Mouse (Mus musculus) lung, embryonic 16.5 days (tissue): ENCODE measurements around the gene Vmn2r8. TPM values are rescaled to one million over a fixed set of nuclear protein-coding genes. Genes with fewer than 3 reads are reported as not detected.
"Not testable (repeated sequence)": the region's sequence is repeated elsewhere in the genome, so short reads cannot be mapped to it uniquely, and the experiment has no call there.

Experiments
- ATAC-seq: fragments of 200-750 bp; cut with Nextera tagmentation; 2 replicates; pipeline ENCODE4 v1.8.0; 2017; ENCODE audit warnings: low read depth, mild to moderate bottlenecking, moderate library complexity
- H3K27ac ChIP-seq: fragments of 300-500 bp; sonication (generic); 2 replicates; pipeline ENCODE4 v1.5.1; 2014; ENCODE audit warnings: mild to moderate bottlenecking, control low read depth, low read length
- H3K27me3 ChIP-seq: fragments of 300-500 bp; sonication (generic); 2 replicates; pipeline ENCODE4 v1.6.1; 2014; ENCODE audit warnings: low read depth, low read length, mixed read lengths; ENCODE audit not compliant: control insufficient read depth, insufficient read depth
- H3K36me3 ChIP-seq: fragments of 300-500 bp; sonication (generic); 2 replicates; pipeline ENCODE4 v1.6.1; 2014; ENCODE audit warnings: low read length; ENCODE audit not compliant: control insufficient read depth, insufficient read depth
- H3K4me1 ChIP-seq: fragments of 300-500 bp; sonication (generic); replicated peaks from 2 replicates; pipeline ENCODE4 v1.6.1; 2014; ENCODE audit warnings: low read length, mixed read lengths; ENCODE audit not compliant: control insufficient read depth, insufficient read depth
- H3K4me2 ChIP-seq: fragments of 300-500 bp; sonication (generic); 2 replicates; pipeline ENCODE4 v1.6.1; 2014; ENCODE audit warnings: low read depth, low read length, control low read depth
- H3K4me3 ChIP-seq: fragments of 300-500 bp; sonication (generic); 2 replicates; pipeline ENCODE4 v1.5.1; 2014; ENCODE audit warnings: mild to moderate bottlenecking, low read length, control low read depth
- H3K9ac ChIP-seq: fragments of 300-500 bp; sonication (generic); 2 replicates; pipeline ENCODE4 v1.6.1; 2014; ENCODE audit warnings: low read length, control low read depth
- H3K9me3 ChIP-seq: fragments of 300-500 bp; sonication (generic); 2 replicates; pipeline ENCODE4 v1.6.1; 2016; ENCODE audit warnings: low read length; ENCODE audit not compliant: control insufficient read depth
- WGBS: fragments of 180-500 bp; shearing (Covaris S2); extraction: QIAGEN DNeasy Blood & Tissue Kit; methylation state at CpG from one replicate; pipeline ENCODE4 v1.1.7; 2014; 5-methylcytosine and 5-hydroxymethylcytosine counted together
- polyA plus RNA-seq: library from polyadenylated mRNA; unstranded; fragments of >200 nt; fragmentation: Nextera tagmentation; extraction: Ambion mirVana; gene quantifications from 2 replicates; pipeline ENCODE4 v1.2.1, GENCODE M21; 2015

Vmn2r8 gene
- polyA plus RNA-seq, result not detected in 2 replicates

- H3K9me3 ChIP-seq, H3K4me2 ChIP-seq, H3K9ac ChIP-seq, H3K4me3 ChIP-seq, H3K27ac ChIP-seq, ATAC-seq, H3K36me3 ChIP-seq, H3K4me1 ChIP-seq, H3K27me3 ChIP-seq: not testable (repeated sequence)
- WGBS, result 72% methylated on average over 2 of the region's 2 CpGs
Measured at GRCm38 (mm10) chr5:108808750-108809149, at the start of gene Vmn2r8. TSS of gene Vmn2r8 (minus strand) at chr5:108808850.

GRCm38 (mm10) chr5:108852501-108852900, 43.9 kb upstream of the Vmn2r8 start, which contains the start of gene Vmn2r9:
TSS of gene Vmn2r9 (minus strand) at chr5:108852601.
- H3K27me3 ChIP-seq, H3K4me2 ChIP-seq, H3K36me3 ChIP-seq, H3K9ac ChIP-seq, H3K27ac ChIP-seq, H3K4me1 ChIP-seq, ATAC-seq, H3K4me3 ChIP-seq, H3K9me3 ChIP-seq: not testable (repeated sequence)
- WGBS, result 55% methylated on average over 1 of the region's 1 CpGs

DNA sequence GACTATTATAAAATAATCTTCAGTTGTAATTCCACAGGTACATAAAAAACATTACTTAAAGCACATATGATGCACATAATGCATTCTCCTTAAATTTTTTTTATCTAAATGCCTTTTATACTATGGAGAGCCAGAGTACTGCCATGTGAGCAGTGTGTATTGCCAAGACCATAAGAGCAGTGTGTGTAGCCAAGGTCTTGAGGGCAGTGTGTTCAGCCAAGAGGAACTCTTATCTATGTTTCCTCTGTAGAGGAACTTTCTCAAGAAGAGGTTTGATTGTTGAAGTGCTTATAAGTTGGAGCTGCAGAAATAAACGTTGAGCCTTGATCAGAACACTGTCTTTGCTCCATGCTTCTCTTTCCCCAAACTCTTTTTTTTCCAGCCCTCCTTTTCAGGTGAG, 40.8 kb upstream of the Vmn2r8 start:
- ATAC-seq, result 0 out of 2 replicates have a peak, but pooled peaks have one; percentile 56
- WGBS, result 24% methylated on average over 1 of the region's 1 CpGs
- Histone ChIP-seq H3K36me3 (no peaks in the 10 kb centered on the region), H3K4me1 (no peaks in the 10 kb centered on the region), H3K9ac (no peak overlapping the region), H3K9me3 (no peaks in the 10 kb centered on the region), H3K27ac (no peak overlapping the region), H3K4me2 (no peak overlapping the region), H3K4me3 (no peak overlapping the region), H3K27me3 (no peaks in the 10 kb centered on the region)

- 52% methylated on average over 1 of the region's 1 CpGs for WGBS
- no peak overlapping the region for H3K9ac ChIP-seq
- no peaks in the 10 kb centered on the region for H3K9me3 ChIP-seq
- no peak overlapping the region for H3K4me3 ChIP-seq
- no peak overlapping the region for H3K4me2 ChIP-seq
- ATAC-seq, result 0 out of 2 replicates have a peak, but pooled peaks have one; percentile 28
- no peak overlapping the region for H3K27ac ChIP-seq
- H3K36me3 ChIP-seq, result no peaks in the 10 kb centered on the region
- H3K4me1 ChIP-seq, result no peaks in the 10 kb centered on the region
- no peaks in the 10 kb centered on the region for H3K27me3 ChIP-seq
Measured at GRCm38 (mm10) chr5:108836156-108836555, 27.5 kb upstream of the Vmn2r8 start.

DNA sequence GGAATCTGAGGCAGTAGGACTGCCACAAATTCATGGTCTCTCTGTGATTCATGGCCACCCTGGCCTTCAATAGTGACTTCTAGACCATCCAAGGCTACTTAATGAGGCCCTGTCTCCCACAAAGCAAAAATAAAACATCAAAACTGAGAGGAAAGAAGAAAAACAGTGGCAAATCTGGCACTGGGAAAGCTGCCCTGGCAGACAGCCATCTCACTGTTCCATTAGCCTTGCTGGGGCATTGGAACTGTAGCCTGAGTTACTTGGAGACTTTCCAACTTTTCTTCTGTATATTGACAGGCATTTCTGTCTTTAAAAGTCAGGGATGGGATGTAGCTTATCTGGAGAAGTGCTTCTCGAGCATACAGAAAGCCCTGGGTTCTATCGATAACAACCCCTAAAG, 14.6 kb upstream of the Vmn2r8 start:
- Histone ChIP-seq H3K4me3 (no peak overlapping the region), H3K36me3 (no peaks in the 10 kb centered on the region), H3K9ac (no peak overlapping the region), H3K9me3 (no peaks in the 10 kb centered on the region), H3K4me1 (no peaks in the 10 kb centered on the region), H3K27me3 (no peaks in the 10 kb centered on the region), H3K27ac (no peak overlapping the region), H3K4me2 (no peak overlapping the region)
- WGBS, result 76% methylated on average over 2 of the region's 2 CpGs
- no peak for ATAC-seq

- no peak overlapping the region for H3K4me2 ChIP-seq
- H3K4me1 ChIP-seq, result no peaks in the 10 kb centered on the region
- 20% methylated on average over 1 of the region's 1 CpGs for WGBS
- H3K9me3 ChIP-seq, result no peaks in the 10 kb centered on the region
- no peak overlapping the region for H3K4me3 ChIP-seq
- H3K9ac ChIP-seq, result no peak overlapping the region
- H3K27ac ChIP-seq, result no peak overlapping the region
- ATAC-seq, result peak; percentile 76
- H3K27me3 ChIP-seq, result no peaks in the 10 kb centered on the region
- H3K36me3 ChIP-seq, result no peaks in the 10 kb centered on the region
Measured at GRCm38 (mm10) chr5:108803646-108804045, 5.0 kb downstream of the Vmn2r8 start.

DNA sequence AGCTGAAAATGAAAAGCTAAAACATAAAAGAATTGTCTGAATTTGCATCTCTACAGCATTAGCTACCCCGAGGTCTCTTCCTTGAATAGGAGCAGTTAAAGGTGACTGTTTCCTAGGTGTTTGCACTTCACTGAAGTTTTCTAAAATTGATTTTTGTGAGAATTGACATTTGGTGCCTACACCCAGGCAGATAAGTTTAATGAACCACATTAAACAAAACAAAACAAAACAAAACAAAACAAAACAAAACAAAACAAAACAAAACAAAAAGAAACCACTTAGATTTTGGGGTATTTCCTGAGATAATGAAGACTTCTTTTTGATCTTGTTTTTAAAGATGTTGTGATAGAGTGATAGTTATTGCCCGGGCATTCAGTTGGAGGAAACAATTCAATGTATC, 13.4 kb downstream of the Vmn2r8 start, which contains the start of gene Tmed11:
Gene Tmed11, minus strand, starts transcription at position 101 of the 400 bp plus-strand sequence.
- H3K27me3 ChIP-seq, H3K9ac ChIP-seq, H3K4me1 ChIP-seq, H3K4me2 ChIP-seq, H3K9me3 ChIP-seq, H3K36me3 ChIP-seq, H3K27ac ChIP-seq, ATAC-seq, H3K4me3 ChIP-seq: not testable (repeated sequence)
- 61% methylated on average over 2 of the region's 2 CpGs for WGBS

DNA sequence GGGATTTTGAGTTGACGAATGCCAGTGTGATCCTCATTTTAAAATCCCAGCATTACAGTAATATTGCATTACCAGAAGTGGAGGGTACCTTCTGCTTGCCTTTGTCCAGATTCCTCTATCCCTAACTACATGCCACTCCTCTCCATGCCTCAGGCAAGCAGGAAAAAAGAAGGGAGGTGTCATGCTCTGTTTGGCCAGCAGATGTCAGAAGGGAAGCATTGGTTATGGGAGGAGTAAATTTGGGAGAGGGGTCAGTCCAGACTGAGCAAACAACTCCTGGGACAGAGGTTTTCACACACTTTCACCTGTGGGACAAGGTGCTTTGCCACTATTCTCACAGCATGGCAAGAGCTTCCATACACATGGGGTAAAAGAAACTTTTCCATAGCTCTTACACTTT, 18.3 kb downstream of the Vmn2r8 start:
- not testable (repeated sequence) for ATAC-seq, H3K4me2 ChIP-seq, H3K36me3 ChIP-seq, H3K9ac ChIP-seq, H3K9me3 ChIP-seq, H3K27me3 ChIP-seq, H3K27ac ChIP-seq, H3K4me3 ChIP-seq, H3K4me1 ChIP-seq
- WGBS, result 38% methylated on average over 1 of the region's 1 CpGs

DNA sequence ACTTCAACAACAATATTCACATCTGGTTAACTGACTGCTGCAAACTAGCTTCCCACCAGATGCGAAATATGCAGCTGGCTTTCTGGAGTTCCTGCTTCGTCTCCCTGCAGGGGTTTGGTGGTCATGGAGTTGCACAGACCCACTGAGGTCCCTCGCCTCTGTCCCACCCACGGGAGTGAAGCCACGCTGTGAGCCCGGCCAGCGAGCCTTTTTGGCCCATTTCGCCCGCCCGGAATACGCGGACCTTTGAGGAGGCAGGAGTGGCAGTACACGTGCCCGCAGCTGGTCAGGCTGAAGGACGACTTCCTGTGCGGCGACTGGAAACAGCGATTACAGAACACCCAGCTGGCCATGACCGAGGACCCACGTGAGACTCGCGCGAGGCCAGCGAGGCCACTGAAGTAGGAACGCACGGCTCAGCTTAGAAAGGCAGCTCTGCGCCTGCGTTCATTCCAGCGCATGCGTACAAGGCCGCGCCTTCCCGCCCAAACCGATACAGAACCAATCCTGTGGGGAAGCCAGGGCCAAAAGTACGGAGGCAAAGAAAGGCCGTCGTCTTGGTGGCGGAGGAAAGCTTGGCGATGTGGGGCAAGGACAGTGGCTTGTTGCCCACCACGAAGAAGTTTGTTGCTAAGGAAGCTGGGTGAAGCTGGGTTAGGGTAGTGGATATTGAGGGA, 33.9 kb downstream of the Vmn2r8 start, which contains the start of gene Rnf212:
Gene Rnf212, minus strand, starts transcription at position 353 of the 677 bp plus-strand sequence.
- H3K9me3 ChIP-seq, result no peaks in the 10 kb centered on the region
- no peaks in the 10 kb centered on the region for H3K27me3 ChIP-seq
- 66% methylated on average over 40 of the region's 40 CpGs for WGBS
- H3K4me1 ChIP-seq, result no peaks in the 10 kb centered on the region
- ATAC-seq, result no peak
- H3K4me2 ChIP-seq, result no peak within 1 kb of the TSS
- H3K4me3 ChIP-seq, result no peak within 1 kb of the TSS
- no peaks in the 10 kb centered on the region for H3K36me3 ChIP-seq
- no peak within 1 kb of the TSS for H3K9ac ChIP-seq
- H3K27ac ChIP-seq, result no peak within 1 kb of the TSS
